Mouse (Mus musculus): ENCODE data around the gene Sorl1.

DNA sequence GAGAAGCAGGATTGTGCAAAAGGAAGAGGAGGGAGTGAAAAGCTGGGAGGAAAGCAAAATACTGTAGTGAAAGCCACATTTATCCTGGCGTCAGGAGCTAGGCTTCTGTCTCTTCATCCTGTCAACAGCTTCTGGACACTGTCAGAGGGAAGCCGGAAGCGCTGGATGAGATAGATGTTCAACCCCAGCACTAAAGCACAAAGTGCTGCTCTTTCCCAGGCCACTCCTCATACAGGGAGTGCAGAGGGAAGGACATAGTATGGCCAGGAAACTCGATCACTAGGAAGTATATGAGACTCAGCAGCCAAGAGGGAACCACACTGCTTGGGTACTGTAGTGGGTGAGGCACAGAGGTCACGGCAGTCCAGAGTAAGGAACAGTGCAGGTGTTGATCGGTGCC lies 145.7 kb downstream of the Sorl1 start:
- no peak for TF ChIP-seq EP300 (IDR thresholded peaks at IDR 0.05; ENCODE audit: low read depth)
- TF ChIP-seq CTCF (IDR thresholded peaks at IDR 0.05; ENCODE audit: low read depth), result no peak
